Mouse (Mus musculus): Measurements from ENCODE around the gene Dock9.

Gene Dock9

GRCm38 (mm10) chr14:121791935-121792334 lies 5.7 kb downstream of the Dock9 start:
- no peak for DNase-seq (ENCODE audit: low read depth)

DNA sequence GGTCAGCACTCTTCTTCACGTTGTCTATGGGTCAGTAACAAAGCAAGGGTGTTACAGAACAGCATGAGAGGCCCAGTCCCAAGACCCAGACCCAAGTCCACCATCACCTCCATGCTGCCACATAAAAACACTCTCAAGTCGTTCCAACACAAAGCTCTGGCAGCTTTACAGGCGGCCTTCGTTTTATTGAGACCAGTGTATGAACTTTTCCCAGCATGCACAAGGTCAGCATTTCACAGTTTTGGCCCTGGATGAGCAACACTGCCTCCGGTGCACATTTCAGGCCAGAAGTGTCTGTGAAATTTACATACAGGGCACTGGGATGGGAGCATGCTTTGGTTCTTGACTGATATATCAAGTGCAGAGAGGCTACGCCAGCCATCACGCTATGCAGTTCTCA lies 6.5 kb downstream of the Dock9 start:
- DNase-seq (ENCODE audit: low read depth), result no peak

DNA sequence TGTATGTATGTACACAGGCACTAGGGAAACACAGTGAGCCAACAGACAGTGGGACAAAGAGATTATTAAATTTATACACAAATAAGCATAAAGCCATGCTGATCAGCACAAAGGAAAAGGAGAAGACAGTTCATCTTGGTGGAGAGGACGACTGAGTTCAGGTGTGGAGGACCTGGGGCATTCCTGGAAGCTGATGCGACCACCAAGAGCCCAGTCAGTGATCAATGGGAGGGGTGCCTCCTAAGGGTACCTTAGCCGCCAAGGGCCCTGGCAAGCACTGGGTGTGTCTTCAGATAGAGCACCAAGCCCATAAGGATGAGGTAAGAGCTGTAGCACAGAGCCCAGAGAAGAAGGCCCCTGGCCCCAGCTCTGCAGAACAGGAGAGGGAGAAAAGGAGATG lies 8.4 kb downstream of the Dock9 start:
- no peak for DNase-seq (ENCODE audit: low read depth)

GRCm38 (mm10) chr14:121788451-121788850 lies 9.2 kb downstream of the Dock9 start:
- DNase-seq (ENCODE audit: low read depth), result no peak

GRCm38 (mm10) chr14:121787430-121787829 lies 10.2 kb downstream of the Dock9 start:
- DNase-seq (ENCODE audit: low read depth), result no peak

- no peak for DNase-seq (ENCODE audit: low read depth)
These were observed 10.7 kb downstream of the Dock9 start for GRCm38 (mm10) chr14:121786900-121787299.

GRCm38 (mm10) chr14:121785394-121785793 lies 12.2 kb downstream of the Dock9 start:
- DNase-seq (ENCODE audit: low read depth), result no peak

DNA sequence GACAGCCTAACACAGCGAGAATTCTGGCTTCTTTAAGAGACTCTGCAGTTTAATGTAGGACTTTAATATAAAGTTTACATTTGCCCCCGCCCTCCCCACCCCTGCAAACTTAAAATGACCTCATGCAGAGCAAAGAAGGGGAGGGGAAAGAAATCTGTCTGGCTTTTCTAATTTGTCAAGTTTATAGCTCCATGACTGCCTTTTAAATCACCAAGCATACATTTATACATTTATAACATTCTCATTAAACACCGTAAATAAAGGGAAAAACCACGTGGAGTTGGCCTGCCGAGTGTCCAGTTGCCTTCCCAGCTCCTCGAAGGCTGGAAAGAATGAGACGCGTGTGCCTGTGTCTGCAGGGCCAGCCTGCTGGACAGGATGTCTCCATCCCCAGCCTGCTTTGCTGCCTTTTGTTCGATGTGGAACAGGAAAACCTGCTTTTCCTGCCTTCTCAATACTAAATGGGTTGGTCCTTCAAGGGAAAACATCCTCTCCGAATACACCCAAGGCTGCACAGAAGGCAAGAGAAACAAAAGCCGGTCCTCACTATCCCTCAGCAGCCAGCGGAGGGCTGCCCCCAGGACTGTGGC lies 16.6 kb downstream of the Dock9 start:
- no peak for DNase-seq (ENCODE audit: low read depth)

DNA sequence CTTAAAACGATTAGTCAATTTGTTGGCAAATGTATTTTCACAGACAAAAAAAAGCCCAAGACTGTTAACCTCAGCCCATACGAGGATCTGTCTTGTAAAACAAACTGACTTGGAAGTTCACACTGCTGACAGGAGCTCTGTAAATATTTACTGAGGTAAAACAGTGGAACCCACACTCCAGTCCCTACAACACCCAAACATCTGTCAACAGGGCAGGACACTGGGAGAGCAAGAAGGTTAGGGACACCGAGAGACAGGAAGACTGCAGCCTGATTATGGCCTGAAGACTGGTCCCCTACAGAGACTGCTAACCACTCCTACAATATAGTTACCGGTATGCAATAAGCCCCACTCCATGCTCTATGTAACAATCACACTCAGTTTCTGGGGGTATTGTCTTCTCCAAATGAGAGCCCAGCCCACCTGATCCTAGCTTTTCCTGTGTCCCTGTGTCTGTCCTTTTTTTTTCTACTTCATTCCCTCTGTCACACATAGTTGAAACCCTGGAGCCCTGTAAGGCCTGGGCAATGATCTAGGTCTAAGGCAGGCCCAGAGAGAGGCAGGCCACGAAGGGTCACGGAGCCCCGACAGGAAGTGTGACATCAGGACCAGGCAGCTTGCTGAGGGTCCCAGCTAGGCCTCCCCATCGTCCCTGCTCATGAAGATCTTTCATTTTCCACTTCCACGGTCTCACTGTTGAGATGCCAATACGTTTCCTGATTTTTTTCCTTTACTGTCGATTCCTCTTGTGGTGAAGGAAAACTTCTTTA lies 17.3 kb downstream of the Dock9 start:
- DNase-seq (ENCODE audit: low read depth), result no peak

- DNase-seq (ENCODE audit: low read depth), result no peak
These were observed 18.0 kb downstream of the Dock9 start for GRCm38 (mm10) chr14:121779620-121780019.

- no peak for DNase-seq (ENCODE audit: low read depth)
These were observed 20.3 kb downstream of the Dock9 start for GRCm38 (mm10) chr14:121777279-121777831.

- DNase-seq (ENCODE audit: low read depth), result peak; percentile 40
These were observed 20.9 kb downstream of the Dock9 start for GRCm38 (mm10) chr14:121776749-121777148.

DNA sequence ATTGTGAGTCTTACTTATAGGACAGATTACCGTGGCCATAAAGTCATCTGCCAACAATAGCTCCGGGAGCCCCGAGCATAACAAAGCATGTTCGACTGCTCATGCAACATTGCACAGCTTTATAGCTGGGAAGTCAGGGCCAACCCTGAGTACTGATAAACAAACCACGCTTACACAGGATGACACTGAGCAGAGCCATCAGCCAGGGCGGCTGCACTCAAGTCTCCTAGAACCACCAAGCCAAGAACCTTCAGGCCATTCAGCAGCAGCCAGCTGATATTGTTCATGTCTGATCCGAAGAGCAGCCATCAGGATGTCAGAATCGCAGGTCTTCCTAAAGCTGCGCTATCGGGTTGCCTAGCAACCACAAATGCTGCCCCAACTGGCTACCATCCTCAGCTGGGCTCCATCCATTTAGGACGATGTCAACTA lies 35.6 kb downstream of the Dock9 start:
- DNase-seq (ENCODE audit: low read depth), result no peak

- DNase-seq (ENCODE audit: low read depth), result no peak
These were observed 37.2 kb downstream of the Dock9 start for GRCm38 (mm10) chr14:121760403-121760802.

DNA sequence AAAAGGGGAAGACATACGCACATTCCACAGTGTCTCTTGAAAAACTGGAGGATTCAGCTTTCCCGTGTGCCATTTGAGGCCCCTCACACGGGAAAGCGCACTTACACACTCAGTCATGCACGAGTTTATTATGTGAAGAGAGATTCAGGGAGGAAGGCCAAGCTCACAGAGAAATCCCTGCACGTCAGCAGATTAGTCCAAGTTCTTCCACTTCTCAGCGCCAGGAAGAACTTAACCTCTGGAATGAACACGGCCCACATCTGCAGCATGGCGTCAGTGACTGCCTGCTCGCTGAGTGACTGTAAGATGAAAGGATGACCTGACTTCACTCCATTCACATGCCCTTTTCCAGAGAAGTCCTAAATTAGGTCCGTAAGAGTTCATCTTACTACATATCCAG lies 43.5 kb downstream of the Dock9 start:
- no peak for DNase-seq (ENCODE audit: low read depth)

DNA sequence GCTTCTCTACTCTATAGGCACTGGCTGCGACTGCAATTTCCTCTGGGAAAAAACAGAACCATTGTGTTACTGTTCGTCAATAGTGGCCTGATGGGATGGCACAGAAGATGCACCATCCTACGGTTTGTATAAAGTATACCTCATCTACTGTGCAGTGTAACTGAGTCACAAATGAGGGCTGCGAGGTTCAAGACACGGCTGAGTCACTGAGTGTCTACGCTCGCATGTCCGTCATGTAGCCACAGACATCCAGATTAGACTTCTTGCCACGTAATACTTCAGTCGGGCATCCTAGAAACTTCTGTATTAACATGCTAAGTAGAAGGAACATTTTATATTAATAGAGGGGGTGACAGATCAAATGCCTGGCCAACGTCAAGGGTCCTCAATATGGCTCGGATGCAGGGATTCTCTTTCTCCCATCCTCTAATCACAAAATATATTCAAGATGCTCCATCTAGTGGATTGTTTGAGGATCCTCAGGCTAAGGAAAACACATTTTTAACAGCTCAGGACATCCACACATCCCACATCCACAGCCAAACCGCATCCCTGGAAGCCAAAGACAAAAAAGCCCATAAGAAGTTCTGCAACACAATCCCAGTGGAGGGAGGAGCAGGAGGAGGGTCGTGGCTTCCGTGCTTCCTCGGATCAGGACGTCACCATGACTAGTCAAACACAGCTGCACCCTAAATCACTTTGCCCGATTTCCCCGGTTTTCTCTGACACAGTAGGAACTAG lies 44.8 kb downstream of the Dock9 start:
- no peak for DNase-seq (ENCODE audit: low read depth)

GRCm38 (mm10) chr14:121749606-121750005 lies 48.0 kb downstream of the Dock9 start:
- no peak for DNase-seq (ENCODE audit: low read depth)

DNA sequence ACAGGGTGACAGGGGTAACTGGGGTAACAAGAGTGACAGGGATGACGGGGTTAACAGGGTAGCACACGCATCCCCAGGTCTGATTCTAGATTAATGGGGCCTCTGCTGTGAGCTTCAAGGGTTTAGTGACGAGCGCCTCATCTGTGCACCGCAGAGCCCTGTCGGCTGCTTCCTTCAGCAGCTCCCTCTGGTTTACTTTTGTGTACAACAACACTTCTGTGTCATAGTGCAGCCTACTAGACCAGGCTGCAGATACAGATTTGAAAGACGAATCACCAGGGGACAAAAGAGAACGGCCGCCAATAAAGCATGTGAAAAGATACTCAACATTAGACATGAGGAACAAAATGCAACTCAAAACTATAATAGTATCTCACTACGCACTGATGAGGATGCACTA lies 48.6 kb downstream of the Dock9 start:
- no peak for DNase-seq (ENCODE audit: low read depth)

GRCm38 (mm10) chr14:121747360-121747759 lies 50.3 kb downstream of the Dock9 start:
- DNase-seq (ENCODE audit: low read depth), result no peak

GRCm38 (mm10) chr14:121743787-121744417 lies 53.7 kb downstream of the Dock9 start:
- DNase-seq (ENCODE audit: low read depth), result no peak

- DNase-seq (ENCODE audit: low read depth), result peak; percentile 63
These were observed 58.9 kb downstream of the Dock9 start for GRCm38 (mm10) chr14:121738431-121739403.
